Mouse (Mus musculus): ENCODE data around the gene Csdc2. TPM values are rescaled to one million over a fixed set of nuclear protein-coding genes. Genes with fewer than 3 reads are reported as not detected.
"Not testable (repeated sequence)": the region's sequence is repeated elsewhere in the genome, so short reads cannot be mapped to it uniquely, and the experiment has no call there.

Gene Csdc2
- polyA plus RNA-seq, 2 experiments, result 14.3 to 16.2 TPM

DNA sequence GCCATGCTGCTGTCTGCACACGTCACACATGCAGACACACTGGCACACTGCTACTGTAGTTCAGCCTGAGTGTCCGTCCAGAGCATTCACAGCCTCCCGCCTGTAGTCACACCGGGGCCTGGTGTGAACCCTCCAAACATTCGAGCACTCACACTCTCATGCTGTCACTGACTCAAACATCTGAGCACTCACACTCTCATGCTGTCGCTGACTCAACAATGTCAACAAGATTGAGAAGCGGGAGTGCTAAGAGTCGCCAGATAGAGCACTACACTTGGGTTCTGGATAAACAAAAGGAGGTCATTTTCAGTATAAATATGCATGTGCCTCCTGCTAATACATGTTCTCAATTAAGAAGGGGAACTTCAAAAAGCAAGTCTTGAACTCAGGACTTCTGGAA, 28.6 kb upstream of the Csdc2 start:
- H3K27me3 ChIP-seq (ENCODE audit: control insufficient read depth, insufficient read depth, low read length), result no peaks in the 10 kb centered on the region
- no peak overlapping the region for H3K4me3 ChIP-seq (replicated peaks; ENCODE audit: low read length)
- no peak overlapping the region for H3K4me2 ChIP-seq (replicated peaks; ENCODE audit: low read depth, low read length, severe bottlenecking)
- TF ChIP-seq POLR2A (IDR thresholded peaks at IDR 0.05; ENCODE audit: borderline replicate concordance, extremely low read depth, insufficient read depth, insufficient read length), result no peak
- 97% methylated on average over 8 of the region's 8 CpGs for WGBS
- H3K4me1 ChIP-seq (ENCODE audit: control insufficient read depth, insufficient read depth, low read length), result no peaks in the 10 kb centered on the region
- H3K9ac ChIP-seq (ENCODE audit: low read depth, low read length, severe bottlenecking), result no peak overlapping the region
- no peak for ATAC-seq (ENCODE audit: low FRiP score, low read depth)
- H3K36me3 ChIP-seq (ENCODE audit: control insufficient read depth, insufficient read depth, low read length), result peaks cover 94% of the 10 kb centered on the region
- no peaks in the 10 kb centered on the region for H3K9me3 ChIP-seq (ENCODE audit: control insufficient read depth, low read length)
- DNase-seq (ENCODE audit: low spot score), result no peak
- no peak overlapping the region for H3K27ac ChIP-seq (replicated peaks; ENCODE audit: low read depth, low read length)

DNA sequence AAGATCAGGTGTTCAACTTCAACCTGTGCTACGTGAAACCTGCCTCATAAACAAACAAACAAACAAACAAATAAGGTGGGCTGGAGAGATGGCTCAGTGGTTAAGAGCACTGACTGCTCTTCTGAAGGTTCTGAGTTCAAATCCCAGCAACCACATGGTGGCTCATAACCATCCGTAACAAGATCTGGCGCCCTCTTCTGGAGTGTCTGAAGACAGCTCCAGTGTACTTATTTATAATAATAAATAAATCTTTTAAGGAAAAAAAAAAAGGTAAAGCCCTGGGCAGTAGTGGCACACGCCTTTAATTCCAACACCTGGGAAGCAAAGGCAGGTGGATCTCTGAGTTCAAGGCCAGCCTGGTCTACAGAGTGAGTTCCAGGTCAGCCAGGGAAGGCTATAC, 27.8 kb upstream of the Csdc2 start:
- peaks cover 96% of the 10 kb centered on the region for H3K36me3 ChIP-seq (ENCODE audit: control insufficient read depth, insufficient read depth, low read length)
- 90% methylated on average over 4 of the region's 4 CpGs for WGBS
- not testable (repeated sequence) for H3K4me2 ChIP-seq (replicated peaks; ENCODE audit: low read depth, low read length, severe bottlenecking)

DNA sequence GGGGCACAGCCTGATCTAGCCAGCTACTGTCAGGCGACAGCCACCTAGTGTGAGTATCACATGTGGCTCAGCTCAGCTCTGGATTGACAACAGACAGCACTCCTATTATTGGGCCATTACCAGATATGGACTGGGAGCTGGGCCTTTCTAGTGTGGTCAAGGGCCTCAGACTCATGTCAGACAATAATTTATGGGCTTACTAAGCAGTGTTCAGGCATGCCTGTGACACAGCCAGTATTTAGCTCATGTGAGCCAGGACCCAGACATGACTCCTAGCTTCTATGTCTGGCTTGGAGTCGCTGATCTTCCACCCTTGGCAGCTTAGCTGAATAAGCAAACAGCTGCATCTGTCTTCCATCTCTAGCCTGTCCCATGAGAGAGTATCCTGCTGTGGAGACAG, 24.1 kb upstream of the Csdc2 start:
- no peak overlapping the region for H3K9ac ChIP-seq (ENCODE audit: low read depth, low read length, severe bottlenecking)
- TF ChIP-seq POLR2A (IDR thresholded peaks at IDR 0.05; ENCODE audit: borderline replicate concordance, extremely low read depth, insufficient read depth, insufficient read length), result no peak
- no peak for DNase-seq (ENCODE audit: low spot score)
- no peak overlapping the region for H3K4me2 ChIP-seq (replicated peaks; ENCODE audit: low read depth, low read length, severe bottlenecking)
- H3K27ac ChIP-seq (replicated peaks; ENCODE audit: low read depth, low read length), result no peak overlapping the region
- ATAC-seq (ENCODE audit: low FRiP score, low read depth), result no peak
- 90% methylated on average over 2 of the region's 2 CpGs for WGBS
- no peaks in the 10 kb centered on the region for H3K4me1 ChIP-seq (ENCODE audit: control insufficient read depth, insufficient read depth, low read length)
- no peaks in the 10 kb centered on the region for H3K27me3 ChIP-seq (ENCODE audit: control insufficient read depth, insufficient read depth, low read length)
- H3K36me3 ChIP-seq (ENCODE audit: control insufficient read depth, insufficient read depth, low read length), result peaks cover 97% of the 10 kb centered on the region
- H3K4me3 ChIP-seq (replicated peaks; ENCODE audit: low read length), result no peak overlapping the region
- no peaks in the 10 kb centered on the region for H3K9me3 ChIP-seq (ENCODE audit: control insufficient read depth, low read length)

More for the DNA sequence above, 27.8 kb upstream of the Csdc2 start:
- not testable (repeated sequence) for DNase-seq (ENCODE audit: low spot score); H3K27me3 ChIP-seq (ENCODE audit: control insufficient read depth, insufficient read depth, low read length); H3K9me3 ChIP-seq (ENCODE audit: control insufficient read depth, low read length); H3K4me3 ChIP-seq (replicated peaks; ENCODE audit: low read length); ATAC-seq (ENCODE audit: low FRiP score, low read depth); H3K4me1 ChIP-seq (ENCODE audit: control insufficient read depth, insufficient read depth, low read length); H3K9ac ChIP-seq (ENCODE audit: low read depth, low read length, severe bottlenecking); H3K27ac ChIP-seq (replicated peaks; ENCODE audit: low read depth, low read length)

DNA sequence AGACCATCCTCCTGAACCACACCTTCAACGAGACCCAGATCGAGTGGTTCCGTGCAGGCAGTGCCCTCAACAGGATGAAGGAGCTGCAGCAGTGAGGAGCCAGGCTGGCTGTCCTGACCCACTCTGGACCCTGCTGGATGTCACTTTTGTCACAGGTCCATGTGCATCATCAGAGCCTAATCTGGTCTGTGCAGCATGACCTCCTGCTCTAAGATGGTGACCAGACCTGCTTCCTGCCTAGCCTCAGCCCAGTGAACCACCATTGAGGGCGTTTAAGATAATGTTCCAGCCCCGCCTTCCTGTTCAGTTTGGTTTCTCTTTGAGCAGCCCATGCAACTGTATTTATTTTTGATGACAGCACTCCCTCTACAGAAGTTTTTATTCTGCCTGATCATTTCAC, 21.9 kb upstream of the Csdc2 start:
- H3K9me3 ChIP-seq (ENCODE audit: control insufficient read depth, low read length), result no peaks in the 10 kb centered on the region
- H3K4me2 ChIP-seq (replicated peaks; ENCODE audit: low read depth, low read length, severe bottlenecking), result no peak overlapping the region
- 76% methylated on average over 5 of the region's 5 CpGs for WGBS
- no peak for ATAC-seq (ENCODE audit: low FRiP score, low read depth)
- H3K4me3 ChIP-seq (replicated peaks; ENCODE audit: low read length), result no peak overlapping the region
- H3K9ac ChIP-seq (ENCODE audit: low read depth, low read length, severe bottlenecking), result no peak overlapping the region
- H3K36me3 ChIP-seq (ENCODE audit: control insufficient read depth, insufficient read depth, low read length), result peaks cover 86% of the 10 kb centered on the region
- H3K27me3 ChIP-seq (ENCODE audit: control insufficient read depth, insufficient read depth, low read length), result no peaks in the 10 kb centered on the region
- no peak for TF ChIP-seq POLR2A (IDR thresholded peaks at IDR 0.05; ENCODE audit: borderline replicate concordance, extremely low read depth, insufficient read depth, insufficient read length)
- no peaks in the 10 kb centered on the region for H3K4me1 ChIP-seq (ENCODE audit: control insufficient read depth, insufficient read depth, low read length)
- no peak overlapping the region for H3K27ac ChIP-seq (replicated peaks; ENCODE audit: low read depth, low read length)
- no peak for DNase-seq (ENCODE audit: low spot score)

DNA sequence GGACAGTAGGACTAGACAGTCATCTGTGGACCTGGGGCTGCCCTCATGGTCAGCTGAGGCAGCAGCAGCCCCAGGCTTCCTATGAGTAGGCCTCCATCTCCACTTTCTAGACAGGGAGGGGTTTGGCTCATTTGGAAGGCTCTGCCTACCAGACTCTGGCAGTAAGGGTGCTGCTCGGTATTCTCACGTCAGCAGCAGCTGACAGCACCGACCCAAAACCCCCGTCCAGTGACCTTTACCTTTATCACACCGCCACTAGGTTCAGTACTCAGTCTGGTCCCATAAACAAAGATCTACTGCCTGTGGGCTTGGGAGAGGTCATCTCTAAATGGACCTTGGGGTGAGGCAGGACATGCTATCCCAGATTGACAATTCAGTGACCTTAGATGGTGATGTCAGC, 20.9 kb upstream of the Csdc2 start:
- H3K4me3 ChIP-seq (replicated peaks; ENCODE audit: low read length), result no peak overlapping the region
- no peak overlapping the region for H3K9ac ChIP-seq (ENCODE audit: low read depth, low read length, severe bottlenecking)
- H3K36me3 ChIP-seq (ENCODE audit: control insufficient read depth, insufficient read depth, low read length), result peaks cover 76% of the 10 kb centered on the region
- no peak for TF ChIP-seq POLR2A (IDR thresholded peaks at IDR 0.05; ENCODE audit: borderline replicate concordance, extremely low read depth, insufficient read depth, insufficient read length)
- H3K27me3 ChIP-seq (ENCODE audit: control insufficient read depth, insufficient read depth, low read length), result no peaks in the 10 kb centered on the region
- WGBS, result 84% methylated on average over 5 of the region's 5 CpGs
- H3K9me3 ChIP-seq (ENCODE audit: control insufficient read depth, low read length), result no peaks in the 10 kb centered on the region
- ATAC-seq (ENCODE audit: low FRiP score, low read depth) (no peak), DNase-seq (ENCODE audit: low spot score) (no peak)
- H3K4me2 ChIP-seq (replicated peaks; ENCODE audit: low read depth, low read length, severe bottlenecking), result no peak overlapping the region
- H3K27ac ChIP-seq (replicated peaks; ENCODE audit: low read depth, low read length), result no peak overlapping the region
- no peaks in the 10 kb centered on the region for H3K4me1 ChIP-seq (ENCODE audit: control insufficient read depth, insufficient read depth, low read length)

DNA sequence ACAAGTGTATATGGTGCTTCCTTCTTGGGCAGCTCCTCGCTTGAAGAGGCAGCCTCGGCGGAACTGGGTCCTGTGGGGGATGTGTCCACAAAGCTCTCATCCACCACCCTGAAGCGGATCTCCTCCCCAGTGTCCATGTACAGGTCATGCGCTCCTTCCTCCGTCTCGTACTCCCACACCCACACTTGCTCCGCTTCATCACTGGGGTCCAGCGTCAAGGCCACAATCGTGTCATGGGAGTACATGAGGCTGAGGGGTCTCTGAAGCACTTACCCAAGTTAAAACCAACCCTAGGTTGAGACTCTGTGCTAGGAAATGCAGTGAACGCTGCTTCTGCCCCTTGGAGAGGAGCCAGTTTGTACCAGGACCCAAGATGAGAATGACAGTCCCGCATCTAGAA, 19.4 kb upstream of the Csdc2 start:
- no peak overlapping the region for H3K4me3 ChIP-seq (replicated peaks; ENCODE audit: low read length)
- WGBS, result 92% methylated on average over 12 of the region's 12 CpGs
- peaks cover 61% of the 10 kb centered on the region for H3K36me3 ChIP-seq (ENCODE audit: control insufficient read depth, insufficient read depth, low read length)
- ATAC-seq (ENCODE audit: low FRiP score, low read depth) (no peak), DNase-seq (ENCODE audit: low spot score) (no peak)
- no peak for TF ChIP-seq POLR2A (IDR thresholded peaks at IDR 0.05; ENCODE audit: borderline replicate concordance, extremely low read depth, insufficient read depth, insufficient read length)
- H3K27ac ChIP-seq (replicated peaks; ENCODE audit: low read depth, low read length), result no peak overlapping the region
- H3K27me3 ChIP-seq (ENCODE audit: control insufficient read depth, insufficient read depth, low read length), result no peaks in the 10 kb centered on the region
- no peak overlapping the region for H3K4me2 ChIP-seq (replicated peaks; ENCODE audit: low read depth, low read length, severe bottlenecking)
- H3K9ac ChIP-seq (ENCODE audit: low read depth, low read length, severe bottlenecking), result no peak overlapping the region
- H3K9me3 ChIP-seq (ENCODE audit: control insufficient read depth, low read length), result no peaks in the 10 kb centered on the region
- no peaks in the 10 kb centered on the region for H3K4me1 ChIP-seq (ENCODE audit: control insufficient read depth, insufficient read depth, low read length)
